Mouse (Mus musculus) ovary, adult 18-20 months (tissue): Measurements from ENCODE around the gene Lsm2.

Experiments
- DNase-seq: peaks from one replicate; pipeline ENCODE4 v3.0.0; 2022; ENCODE audit warnings: low spot score, mixed read lengths

Lsm2 gene

DNA sequence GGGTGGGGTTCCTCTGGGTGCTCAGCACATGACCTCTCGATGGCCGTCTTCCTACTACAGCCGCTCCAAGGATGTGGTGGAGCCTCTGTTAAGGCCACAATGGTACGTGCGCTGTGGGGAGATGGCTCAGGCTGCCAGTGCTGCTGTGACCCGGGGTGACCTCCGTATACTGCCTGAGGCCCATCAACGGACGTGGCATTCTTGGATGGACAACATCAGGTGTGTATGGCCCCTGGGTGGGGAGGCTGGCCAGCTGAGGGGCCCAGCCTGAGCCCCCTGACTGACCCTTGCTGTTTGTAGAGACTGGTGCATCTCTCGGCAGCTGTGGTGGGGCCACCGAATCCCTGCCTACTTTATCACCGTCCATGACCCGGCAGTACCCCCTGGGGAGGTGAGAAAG, 30.8 kb downstream of the Lsm2 start:
- no peak for DNase-seq

DNA sequence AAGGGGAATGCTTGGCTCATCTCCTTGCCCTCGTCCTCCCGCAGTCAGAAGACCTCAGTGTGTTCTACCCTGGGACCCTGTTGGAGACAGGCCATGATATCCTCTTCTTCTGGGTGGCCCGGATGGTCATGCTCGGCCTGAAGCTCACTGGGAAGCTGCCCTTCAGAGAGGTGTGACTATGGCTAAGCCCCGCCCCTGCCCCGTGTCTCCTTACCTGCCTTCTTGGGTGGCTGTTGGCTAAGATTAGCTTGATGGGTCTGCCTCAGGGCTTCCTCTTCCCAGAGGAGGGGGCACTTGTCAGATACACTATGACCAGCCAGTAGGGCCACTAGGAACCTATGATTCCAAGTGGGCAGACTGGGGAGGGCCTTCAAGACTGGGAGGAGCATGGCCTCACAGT, 31.6 kb downstream of the Lsm2 start:
- no peak for DNase-seq

DNA sequence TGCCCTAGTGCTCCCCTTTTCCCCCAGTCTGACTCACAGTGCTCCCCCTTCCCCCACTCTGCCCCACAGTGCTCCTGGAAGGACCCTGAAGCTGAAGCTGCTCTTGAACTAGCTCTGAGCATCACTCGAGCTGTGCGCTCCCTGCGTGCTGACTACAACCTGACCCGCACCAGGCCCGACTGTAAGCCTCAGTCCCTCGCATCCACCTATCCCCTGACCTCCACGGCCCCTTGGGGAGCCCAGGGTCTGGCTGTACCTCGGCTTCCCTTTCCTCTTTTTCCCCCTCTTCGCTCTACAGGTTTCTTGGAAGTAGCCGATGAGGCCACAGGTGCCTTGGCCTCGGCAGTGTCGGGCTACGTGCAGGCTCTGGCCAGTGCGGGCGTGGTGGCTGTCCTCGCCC, 33.6 kb downstream of the Lsm2 start:
- DNase-seq, result no peak

DNA sequence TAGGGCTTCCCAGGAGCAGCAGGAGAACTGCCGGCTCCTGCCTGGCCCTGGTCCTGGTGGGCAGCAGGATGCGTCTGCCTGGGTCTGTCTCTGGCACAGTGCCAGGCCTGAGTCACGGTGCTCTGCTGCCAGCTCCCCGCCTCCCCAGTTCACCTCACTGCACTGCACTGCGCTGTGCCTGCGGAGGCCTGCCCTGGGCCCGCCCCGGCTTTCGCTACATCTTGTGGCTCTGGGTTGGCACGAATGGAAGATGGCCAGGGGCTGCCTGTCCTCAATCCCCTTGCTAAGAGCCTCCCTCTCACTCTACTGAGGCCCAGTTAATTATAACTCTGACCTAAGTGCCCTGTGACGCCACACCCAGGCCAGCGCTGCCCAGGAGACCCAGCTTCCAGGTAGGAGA, 34.7 kb downstream of the Lsm2 start, which contains the start of gene Vwa7:
Gene Vwa7 (plus strand): TSS at position 204 of the 400 bp plus-strand sequence.
- no peak for DNase-seq

DNA sequence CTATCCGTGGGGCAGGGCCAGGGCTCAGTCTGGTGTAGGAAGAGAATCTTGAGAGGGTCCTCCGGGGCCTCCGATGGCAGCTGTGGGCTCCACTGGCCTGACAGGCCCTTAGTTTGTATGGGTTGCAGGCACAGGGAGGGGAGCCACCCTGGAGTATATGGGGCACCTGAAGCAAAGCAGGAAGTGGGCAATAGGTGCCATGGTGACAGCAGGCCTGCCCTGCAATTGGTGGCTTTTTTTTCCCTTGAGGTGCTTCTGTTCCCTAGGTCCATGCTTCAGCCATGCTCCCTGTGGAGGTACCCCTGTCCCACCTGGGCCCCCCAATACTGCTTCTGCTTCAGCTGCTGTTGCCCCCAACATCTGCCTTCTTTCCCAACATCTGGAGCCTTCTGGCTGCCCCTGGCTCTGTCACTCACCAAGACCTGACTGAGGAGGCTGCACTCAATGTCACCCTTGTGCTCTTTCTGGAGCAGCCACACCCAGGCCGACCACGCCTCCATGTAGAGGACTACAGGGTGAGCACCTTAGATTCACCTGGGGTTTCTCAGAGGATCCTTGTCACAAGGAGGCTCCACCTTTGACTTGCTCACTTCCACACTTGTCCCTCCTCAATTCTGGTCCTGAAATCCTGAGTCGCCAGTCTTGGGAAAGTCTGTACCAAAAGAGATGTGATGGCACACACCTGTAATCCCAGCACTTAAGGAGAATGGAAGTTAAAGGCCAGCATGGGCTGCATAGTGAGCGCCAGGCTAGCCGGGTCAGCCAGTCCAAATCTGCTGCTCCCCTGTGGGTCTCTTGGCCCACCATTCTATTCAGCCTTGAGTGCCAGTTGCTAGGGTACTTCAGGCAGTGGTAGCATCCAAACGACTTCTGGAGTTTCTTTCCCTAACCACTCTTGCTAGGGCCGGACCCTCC, 35.4 kb downstream of the Lsm2 start:
- DNase-seq, result no peak

DNA sequence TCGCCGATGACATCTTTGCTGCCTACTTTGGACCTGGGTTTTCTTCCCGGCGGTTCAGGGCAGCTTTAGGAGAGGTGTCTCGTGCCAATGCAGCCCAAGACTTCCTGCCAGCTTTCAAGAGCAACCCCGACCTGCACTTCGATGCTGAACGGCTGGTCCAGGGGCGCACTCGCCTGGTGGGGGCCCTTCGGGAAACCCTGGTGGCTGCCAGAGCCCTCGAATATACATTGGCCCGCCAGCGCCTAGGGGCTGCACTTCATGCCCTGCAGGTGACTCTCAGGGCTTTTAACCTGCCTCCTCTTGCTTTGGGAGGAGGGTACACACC, 36.0 kb downstream of the Lsm2 start:
- DNase-seq, result no peak

DNA sequence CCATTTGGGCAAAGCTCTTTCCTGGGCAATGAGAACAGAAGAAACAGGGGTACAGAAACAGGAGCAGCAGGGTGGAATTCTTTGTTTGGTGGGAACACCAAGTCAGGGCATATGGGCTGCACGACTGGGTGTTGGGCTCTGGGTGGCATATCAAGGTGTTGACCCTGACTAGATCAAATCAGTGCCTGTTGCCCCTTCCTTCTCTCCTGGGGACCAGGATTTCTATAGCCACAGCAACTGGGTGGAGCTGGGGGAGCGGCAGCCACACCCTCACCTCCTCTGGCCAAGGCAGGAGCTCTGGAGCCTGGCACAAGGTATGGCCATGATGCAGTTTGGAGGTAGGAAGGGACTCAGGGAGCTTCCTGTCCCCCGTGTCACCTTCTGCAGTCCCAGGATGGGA, 36.5 kb downstream of the Lsm2 start:
- DNase-seq, result no peak

DNA sequence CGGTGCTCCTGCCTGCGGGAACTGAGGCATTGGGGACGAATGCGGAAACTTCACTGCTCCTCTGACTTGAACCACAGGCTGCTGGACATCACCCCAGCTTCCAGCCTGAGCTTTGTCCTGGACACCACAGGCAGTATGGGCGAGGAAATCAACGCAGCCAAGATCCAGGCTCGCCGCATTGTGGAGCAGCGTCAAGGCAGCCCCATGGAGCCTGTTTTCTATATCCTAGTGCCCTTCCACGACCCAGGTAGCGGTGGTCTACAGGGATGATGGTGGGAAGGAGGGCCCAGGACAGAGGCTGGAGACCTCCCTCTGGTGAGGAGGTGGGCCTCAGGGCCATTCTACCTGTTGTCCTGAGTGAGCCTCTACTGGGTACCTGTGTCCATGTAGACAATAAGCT, 38.2 kb downstream of the Lsm2 start:
- DNase-seq, result no peak

DNA sequence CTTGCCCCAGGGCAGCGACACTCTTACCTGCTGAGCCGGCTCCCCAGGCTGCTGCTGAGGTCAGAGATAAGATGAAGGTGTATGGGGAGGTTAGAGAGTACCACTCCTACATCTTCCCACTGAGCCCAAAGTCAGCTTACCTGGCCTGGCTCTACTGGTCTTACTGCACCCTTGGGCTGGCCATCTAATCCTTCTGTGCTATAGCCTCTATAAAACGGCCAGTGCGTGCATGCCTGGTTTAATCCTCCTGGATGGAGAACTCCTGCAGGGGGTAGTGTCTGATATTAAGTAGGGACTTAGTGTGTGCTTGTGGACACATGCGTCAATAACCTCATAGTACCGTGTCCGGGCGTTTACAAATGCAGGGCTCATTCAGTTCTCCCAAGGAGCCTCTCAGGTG, 38.9 kb downstream of the Lsm2 start:
- DNase-seq, result no peak

DNA sequence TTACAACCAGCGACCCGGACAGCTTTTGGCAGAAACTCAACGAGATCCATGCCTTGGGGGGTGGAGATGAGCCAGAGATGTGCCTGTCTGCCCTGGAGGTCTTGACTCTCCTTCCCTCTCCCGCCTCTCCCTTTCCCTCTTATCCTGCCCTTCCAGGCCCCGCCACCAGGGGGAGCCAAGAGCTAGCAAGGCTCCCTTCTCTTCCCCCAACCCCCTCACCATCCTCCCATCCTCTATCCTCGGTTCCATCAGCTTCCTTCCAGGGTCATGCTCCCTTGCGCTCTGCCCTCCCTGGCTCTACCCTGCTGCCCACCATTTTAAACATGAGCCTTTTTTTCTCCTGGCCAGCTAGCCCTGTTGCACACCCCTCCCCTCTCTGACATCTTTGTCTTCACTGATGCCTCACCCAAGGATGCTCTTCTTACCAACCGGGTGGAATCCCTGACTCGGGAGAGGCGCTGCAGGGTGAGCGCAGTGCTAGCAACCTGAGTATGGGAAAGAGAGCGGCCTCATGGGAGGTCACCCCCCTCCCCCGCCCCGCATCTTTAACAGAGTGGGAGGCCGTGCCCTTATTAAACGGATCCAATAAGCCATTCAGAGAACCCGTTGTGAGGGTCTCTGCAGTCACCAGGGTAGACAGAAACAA, 39.6 kb downstream of the Lsm2 start:
- peak; percentile 65 for DNase-seq

DNA sequence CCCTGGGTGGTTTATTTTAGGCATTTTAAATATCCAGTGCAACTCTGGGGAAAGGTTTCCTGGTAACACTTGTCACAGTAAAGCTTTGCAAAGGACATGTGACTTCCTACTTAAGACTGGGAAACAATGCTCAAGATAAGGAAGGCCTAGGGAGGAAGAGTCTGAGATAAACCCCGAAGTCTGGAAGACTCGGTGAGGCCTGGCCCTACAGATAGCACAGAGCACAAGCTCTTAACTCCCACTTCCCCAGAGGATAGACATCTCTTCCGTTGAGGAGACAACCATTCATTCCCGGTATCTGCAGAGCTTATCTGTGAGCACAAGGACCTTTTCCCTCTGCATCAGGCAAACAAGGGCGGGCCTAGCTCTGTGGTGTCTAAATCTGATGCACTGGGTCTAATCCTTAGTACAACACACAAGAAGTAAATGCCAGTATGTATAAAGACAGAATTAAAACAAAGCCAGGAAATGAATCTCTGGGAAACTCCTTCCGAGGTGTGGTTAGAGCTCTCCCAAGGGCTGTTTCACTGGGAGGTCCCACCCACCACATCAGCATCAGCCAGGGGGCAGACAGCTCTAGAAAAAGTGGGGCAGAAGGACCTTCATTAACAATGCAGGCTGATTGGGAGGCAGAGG, 40.3 kb downstream of the Lsm2 start:
- no peak for DNase-seq

DNA sequence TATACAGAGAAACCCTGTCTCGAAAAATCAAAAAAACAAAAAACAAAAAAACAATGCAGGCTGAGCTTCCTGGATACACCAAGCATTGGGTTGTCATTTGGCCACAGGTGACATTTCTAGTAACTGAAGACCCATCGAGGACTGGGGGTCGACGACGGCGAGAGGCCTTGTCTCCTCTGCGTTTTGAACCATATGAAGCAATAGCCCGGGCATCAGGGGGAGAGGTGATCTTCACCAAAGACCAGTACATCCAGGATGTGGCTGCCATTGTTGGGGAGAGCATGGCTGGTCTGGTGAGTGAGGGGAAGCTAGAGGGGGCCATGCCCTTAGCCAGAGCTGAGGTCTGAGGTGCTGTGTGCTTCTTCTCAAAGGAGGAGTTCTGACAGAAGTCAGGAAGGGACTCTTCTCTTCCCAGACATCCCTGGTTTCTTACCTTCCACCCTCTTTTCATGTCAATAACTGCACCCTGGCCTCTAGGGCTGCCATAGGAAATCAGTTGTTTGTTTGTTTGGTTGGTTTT, 40.9 kb downstream of the Lsm2 start:
- no peak for DNase-seq

DNA sequence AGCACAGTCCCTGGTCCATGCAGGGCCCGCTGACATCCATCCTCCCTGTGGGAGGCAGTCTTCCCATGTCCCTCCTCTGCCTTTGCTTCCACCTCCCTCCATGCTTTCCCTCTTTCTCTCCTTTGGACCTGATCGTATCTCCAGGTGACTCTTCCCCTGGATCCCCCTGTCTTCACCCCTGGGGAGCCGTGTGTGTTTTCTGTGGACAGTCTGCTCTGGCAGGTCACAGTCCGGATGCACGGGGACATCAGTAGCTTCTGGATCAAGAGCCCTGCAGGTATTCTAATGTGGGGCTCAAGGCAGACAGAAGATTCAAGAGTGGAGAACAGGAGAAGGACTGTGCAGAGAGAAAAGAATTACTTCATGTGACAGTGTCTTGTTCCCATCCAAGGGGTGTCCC, 41.6 kb downstream of the Lsm2 start:
- no peak for DNase-seq

DNA sequence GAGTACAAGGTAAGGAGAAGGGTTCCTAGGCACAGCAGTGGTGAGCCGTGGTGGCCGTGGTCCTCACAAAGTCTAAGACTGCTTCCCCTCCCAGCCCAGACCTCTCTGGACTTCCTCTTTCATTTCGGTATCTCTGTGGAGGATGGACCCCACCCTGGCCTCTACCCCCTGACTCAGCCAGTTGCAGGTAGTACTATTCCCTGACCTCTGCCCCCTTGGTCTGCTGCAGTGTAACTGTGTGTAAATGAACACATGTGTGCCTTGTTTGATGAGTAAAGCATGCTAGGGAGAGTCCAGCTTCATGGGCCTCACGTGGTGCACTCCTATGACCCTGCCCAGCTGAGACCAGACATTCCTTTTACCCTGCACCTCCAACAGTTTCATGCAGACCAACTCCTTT, 42.1 kb downstream of the Lsm2 start:
- DNase-seq, result no peak

DNA sequence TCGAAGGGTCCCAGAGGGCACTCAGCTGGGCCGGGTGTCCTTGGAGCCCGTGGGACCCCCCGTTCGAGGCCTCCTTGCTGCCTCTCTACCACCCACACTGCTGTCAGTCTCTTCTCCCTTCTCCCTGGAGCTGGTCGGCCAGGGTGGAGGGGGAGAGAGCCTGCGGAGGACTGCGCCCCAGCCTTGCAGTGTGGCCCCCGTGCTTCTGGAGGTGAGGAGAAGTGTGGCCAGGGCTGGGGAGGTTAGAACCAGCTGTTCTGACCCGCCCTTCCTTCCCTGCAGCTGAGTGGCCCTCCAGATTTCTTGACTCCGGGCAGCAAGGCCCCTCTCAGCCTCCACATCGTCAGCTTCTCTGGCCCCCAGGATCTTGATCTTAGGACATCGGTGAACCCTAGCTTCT, 42.6 kb downstream of the Lsm2 start:
- no peak for DNase-seq

DNA sequence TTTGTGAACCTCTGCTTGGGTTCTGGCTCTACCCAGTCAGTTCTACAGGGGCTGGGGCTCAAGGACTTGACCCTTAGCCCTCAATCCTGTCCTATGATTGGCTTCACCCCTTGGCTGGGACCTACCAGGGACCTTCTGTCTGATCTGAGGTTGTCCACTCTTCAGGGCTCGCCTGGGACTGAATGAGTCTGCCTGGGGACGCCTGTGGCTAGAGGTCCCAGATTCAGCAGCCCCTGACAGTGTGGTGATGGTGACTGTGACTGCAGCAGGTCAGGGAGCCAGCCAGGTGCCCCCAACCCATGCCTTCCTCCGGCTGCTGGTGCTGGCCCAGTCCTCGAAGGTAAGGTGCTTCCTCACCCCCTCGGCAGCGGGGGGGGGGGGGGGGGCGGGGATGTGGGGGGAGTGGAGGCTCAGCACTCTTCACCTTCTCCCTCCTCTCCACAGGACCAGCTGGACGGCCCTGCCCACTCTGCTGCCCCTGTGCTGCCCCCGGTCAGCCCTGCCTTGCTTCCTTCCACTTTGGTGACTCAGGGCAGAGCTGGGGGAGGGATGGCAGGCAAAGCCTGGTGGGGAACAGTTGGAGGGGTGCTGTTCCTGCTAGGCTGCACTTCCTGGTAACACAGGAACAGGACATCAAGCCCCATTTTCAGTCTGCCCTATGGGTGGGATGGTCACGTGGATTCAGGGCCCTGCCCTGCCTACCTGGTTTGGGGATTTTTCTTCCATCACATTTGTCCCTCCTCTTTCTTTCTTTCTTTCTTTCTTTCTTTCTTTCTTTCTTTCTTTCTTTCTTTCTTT, 43.2 kb downstream of the Lsm2 start:
- no peak for DNase-seq

DNA sequence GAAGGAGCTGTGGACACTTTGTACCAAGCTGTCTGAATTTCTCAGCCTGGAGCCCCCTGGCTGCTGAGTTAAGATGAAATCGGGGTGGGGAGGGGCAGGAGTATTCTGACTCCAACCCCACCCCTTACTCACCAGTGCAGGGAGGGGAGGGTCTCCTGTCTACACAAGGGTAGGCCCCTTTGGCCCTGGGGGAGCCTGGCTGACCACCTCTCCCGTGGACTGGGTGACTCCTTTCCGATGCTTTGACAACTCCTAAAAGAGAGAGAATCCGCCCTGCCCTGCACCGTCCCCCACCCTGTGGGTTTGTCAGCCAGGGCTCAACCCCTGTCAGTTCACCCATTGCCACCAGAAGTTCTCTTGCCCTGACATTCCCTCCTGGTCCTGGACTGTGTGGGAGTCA, 44.5 kb downstream of the Lsm2 start:
- DNase-seq, result no peak

DNA sequence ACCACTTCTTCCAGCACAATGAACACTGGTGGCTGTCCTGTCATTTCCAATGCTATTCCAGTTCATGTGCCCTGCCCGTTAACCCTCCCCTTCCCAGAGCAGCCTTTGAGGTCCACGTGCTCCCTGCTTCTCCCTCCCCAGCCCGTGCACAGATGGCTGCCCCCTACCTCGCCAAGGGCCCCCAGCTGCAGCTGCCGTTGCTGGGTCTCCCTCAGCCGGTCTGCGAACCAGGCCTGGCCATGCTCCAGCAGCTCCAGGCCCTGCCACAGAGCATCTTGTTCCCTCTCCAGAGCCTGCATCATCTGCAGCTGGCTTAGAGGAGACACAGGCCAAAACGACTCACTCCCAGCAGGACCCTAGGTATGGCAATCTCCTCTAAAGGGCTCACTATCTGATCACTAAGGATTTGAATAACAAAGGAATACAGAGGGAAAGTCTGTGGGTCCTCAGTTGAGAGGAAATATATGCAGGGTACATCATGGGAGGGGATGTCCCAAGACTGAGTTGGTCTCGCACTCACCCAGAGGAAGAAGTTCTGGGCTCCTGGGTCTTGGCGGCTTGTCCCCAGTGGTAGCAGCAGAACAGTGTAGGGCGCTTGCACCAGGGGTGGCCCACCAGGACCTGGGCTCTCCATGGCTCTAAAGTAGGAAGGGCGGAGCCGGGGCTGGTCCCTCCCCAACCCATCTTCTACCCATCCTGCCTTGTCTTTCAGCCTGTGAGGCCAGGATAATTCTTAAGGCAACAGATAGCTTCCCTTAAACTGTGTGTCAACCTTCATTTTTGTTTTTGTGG, 45.8 kb downstream of the Lsm2 start, which contains the start of gene Sapcd1:
Gene Sapcd1 (minus strand): TSS at position 740 of the 792 bp plus-strand sequence.
- no peak for DNase-seq

DNA sequence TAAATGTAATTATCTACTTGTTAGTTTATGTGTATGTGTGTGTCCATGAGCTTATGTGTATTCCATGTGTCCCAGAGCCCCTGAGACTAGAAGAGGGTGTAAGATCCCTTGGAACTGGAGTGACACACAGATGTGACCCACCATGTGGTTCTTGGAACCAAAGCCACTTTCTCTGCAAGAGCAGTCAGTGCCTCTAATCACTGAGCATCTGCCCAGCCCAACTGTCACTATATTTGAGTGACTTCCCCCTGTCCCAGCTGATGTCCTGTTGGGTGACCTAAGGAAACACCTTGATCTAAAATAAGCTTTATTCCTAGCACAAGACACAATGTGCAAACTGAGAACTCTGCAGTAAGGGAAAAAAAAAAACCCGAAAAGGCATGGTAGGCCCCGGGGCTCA, 46.7 kb downstream of the Lsm2 start:
- no peak for DNase-seq

DNA sequence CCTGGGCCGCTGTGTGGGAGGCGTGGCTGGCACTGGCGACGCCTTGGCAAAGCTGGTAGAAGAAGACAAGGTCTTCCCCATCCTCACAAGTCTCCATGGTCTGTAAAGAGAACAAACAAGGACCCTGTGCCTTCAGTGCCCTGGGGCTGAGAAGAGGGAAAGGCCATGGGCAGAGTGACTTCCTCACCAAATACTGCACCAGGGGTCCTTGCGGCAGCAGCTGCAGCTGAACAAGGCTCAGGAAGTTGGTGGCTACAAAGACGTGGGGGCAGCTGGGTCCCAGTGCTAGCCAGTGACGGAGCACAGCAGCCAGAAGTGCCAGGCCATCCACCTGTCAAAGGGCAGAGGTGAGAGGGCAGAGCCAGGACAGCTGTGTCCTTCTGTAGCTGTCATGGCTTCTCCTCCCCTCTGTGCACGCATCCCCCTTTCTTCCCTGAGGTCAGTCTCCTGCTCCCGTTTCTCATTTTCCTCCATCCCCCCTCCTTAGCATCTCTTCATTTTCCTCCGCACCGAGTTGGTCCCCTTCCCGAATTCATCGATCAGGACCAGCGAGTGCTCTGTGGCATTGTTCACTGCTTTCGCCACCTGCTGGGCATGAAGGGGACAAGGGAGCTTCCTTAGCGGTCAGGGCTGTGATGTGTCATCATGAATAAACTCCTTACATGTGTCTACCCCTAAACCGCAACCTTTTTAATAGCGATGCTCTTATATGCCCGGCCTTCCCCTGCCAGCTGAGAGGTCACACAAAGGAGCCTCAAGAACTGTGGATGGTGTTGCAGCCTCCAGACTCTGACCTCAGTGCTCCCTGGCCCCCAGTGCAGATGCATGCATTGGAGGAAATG, 48.2 kb downstream of the Lsm2 start:
- DNase-seq, result no peak
